Mouse (Mus musculus) MEL (cell line): ENCODE results near the gene Elk4. TPM values are rescaled to one million over a fixed set of nuclear protein-coding genes. Genes with fewer than 3 reads are reported as not detected.
A peak's percentile ranks its signal among the peaks of the same experiment; 100 is the strongest.

Experiments used
- DNase-seq: peaks from one replicate; pipeline ENCODE4 v3.0.0; 2011; ENCODE audit warnings: low read depth, low spot score
- H3K27ac ChIP-seq: 2 replicates; pipeline ENCODE4 v1.5.1; 2012; ENCODE audit warnings: low read depth, mild to moderate bottlenecking, control low read depth, low read length, moderate library complexity; ENCODE audit not compliant: control insufficient read depth
- H3K27me3 ChIP-seq, 2 experiments: fragments of 150-350 bp in 1 of 2; sonication (generic) in 1 of 2; 2 replicates each; pipeline ENCODE4 v1.6.1; 2012; ENCODE audit warnings: low read length in 2 of 2, mild to moderate bottlenecking in 2 of 2, improper control_type of control experiment in 1 of 2, moderate library complexity in 1 of 2; ENCODE audit not compliant: insufficient read depth in 2 of 2, control insufficient read depth in 1 of 2
- H3K36me3 ChIP-seq, 2 experiments: 2 replicates each; pipeline ENCODE4 v1.6.1; 2012 to 2014; ENCODE audit warnings: low read length in 2 of 2, improper control_type of control experiment in 1 of 2, inconsistent platforms in 1 of 2, mild to moderate bottlenecking in 1 of 2; ENCODE audit not compliant: insufficient read depth in 2 of 2, control insufficient read depth in 1 of 2
- H3K4me1 ChIP-seq, 2 experiments: fragments of 150-350 bp in 1 of 2; sonication (generic) in 1 of 2; 2 replicates each; pipeline ENCODE4 v1.6.1; 2012; ENCODE audit warnings: low read length in 2 of 2, improper control_type of control experiment in 1 of 2, mild to moderate bottlenecking in 1 of 2; ENCODE audit not compliant: insufficient read depth in 2 of 2, control insufficient read depth in 1 of 2
- H3K4me3 ChIP-seq, 2 experiments: fragments of 150-350 bp in 1 of 2; sonication (generic) in 1 of 2; 2 replicates each; pipeline ENCODE4 v1.5.1; 2012; ENCODE audit warnings: low read depth in 2 of 2, low read length in 2 of 2, mild to moderate bottlenecking in 2 of 2, moderate library complexity in 2 of 2, control low read depth in 1 of 2, improper control_type of control experiment in 1 of 2; ENCODE audit not compliant: control insufficient read depth in 1 of 2, insufficient read depth in 1 of 2
- H3K79me2 ChIP-seq: 2 replicates; pipeline ENCODE4 v1.6.1; 2012; ENCODE audit warnings: mild to moderate bottlenecking, low read length, moderate library complexity; ENCODE audit not compliant: control insufficient read depth, poor library complexity, insufficient read depth
- H3K9ac ChIP-seq: 2 replicates; pipeline ENCODE4 v1.6.1; 2012; ENCODE audit warnings: low read depth, mild to moderate bottlenecking, control low read depth, low read length, moderate library complexity; ENCODE audit not compliant: control insufficient read depth, poor library complexity, severe bottlenecking
- H3K9me3 ChIP-seq: fragments of 150-350 bp; sonication (generic); replicated peaks from 2 replicates; pipeline ENCODE4 v1.6.1; 2012; ENCODE audit warnings: mild to moderate bottlenecking, low read length, improper control_type of control experiment, moderate library complexity; ENCODE audit not compliant: insufficient read depth
- CHD2 ChIP-seq: IDR thresholded peaks from 2 replicates; pipeline ENCODE4 v1.6.1; 2011; ENCODE audit warnings: low read length, improper control_type of control experiment
- CTCF ChIP-seq, 3 experiments: IDR thresholded peaks in 2 of 3; conservative IDR thresholded peaks in 1 of 3; 2 replicates each; pipeline ENCODE4 v1.5.1; 2011 to 2012; ENCODE audit warnings: low read length in 3 of 3, low read depth in 2 of 3, mild to moderate bottlenecking in 2 of 3, improper control_type of control experiment in 1 of 3, inconsistent platforms in 1 of 3, mixed read lengths in 1 of 3, moderate library complexity in 1 of 3; ENCODE audit not compliant: control insufficient read depth in 1 of 3, insufficient read depth in 1 of 3, poor library complexity in 1 of 3, severe bottlenecking in 1 of 3
- E2F4 ChIP-seq: IDR thresholded peaks from 2 replicates; pipeline ENCODE4 v1.6.1; 2011; ENCODE audit warnings: low read depth, low read length, improper control_type of control experiment, borderline replicate concordance
- ELF1 ChIP-seq: IDR thresholded peaks from 2 replicates; pipeline ENCODE4 v1.6.1; 2014; ENCODE audit warnings: low read depth, mild to moderate bottlenecking, inconsistent platforms, low read length, improper control_type of control experiment, moderate library complexity
- ETS1 ChIP-seq: IDR thresholded peaks from 2 replicates; pipeline ENCODE4 v1.6.1; 2012; ENCODE audit warnings: low read depth, mild to moderate bottlenecking, inconsistent platforms, low read length, improper control_type of control experiment, moderate library complexity
- GABPA ChIP-seq: IDR thresholded peaks from 2 replicates; pipeline ENCODE4 v1.6.1; 2012; ENCODE audit warnings: low read depth, mild to moderate bottlenecking, inconsistent platforms, low read length, improper control_type of control experiment, moderate library complexity
- JUND ChIP-seq: IDR thresholded peaks from 2 replicates; pipeline ENCODE4 v1.6.1; 2011; ENCODE audit warnings: low read depth, mild to moderate bottlenecking, improper control_type of control experiment, low read length
- MAFK ChIP-seq: IDR thresholded peaks from 2 replicates; pipeline ENCODE4 v1.6.1; 2011; ENCODE audit warnings: low read depth, mild to moderate bottlenecking, low read length, improper control_type of control experiment, borderline replicate concordance
- MAZ ChIP-seq: IDR thresholded peaks from 2 replicates; pipeline ENCODE4 v1.6.1; 2012; ENCODE audit warnings: low read depth, mild to moderate bottlenecking, inconsistent platforms, low read length, improper control_type of control experiment
- MEF2A ChIP-seq: IDR thresholded peaks from 2 replicates; pipeline ENCODE4 v1.6.1; 2014; ENCODE audit warnings: low read depth, mild to moderate bottlenecking, inconsistent platforms, low read length, improper control_type of control experiment; ENCODE audit not compliant: poor library complexity, insufficient replicate concordance, severe bottlenecking; ENCODE audit errors: extremely low read depth
- NELFE ChIP-seq: IDR thresholded peaks from 2 replicates; pipeline ENCODE4 v1.6.1; 2011; ENCODE audit warnings: low read depth, low read length, improper control_type of control experiment
- POLR2A ChIP-seq, 2 experiments: IDR thresholded peaks; 2 replicates each; pipeline ENCODE4 v1.6.1; 2011 to 2012; ENCODE audit warnings: low read length in 2 of 2, mild to moderate bottlenecking in 2 of 2, control low read depth in 1 of 2, improper control_type of control experiment in 1 of 2, low read depth in 1 of 2, moderate library complexity in 1 of 2; ENCODE audit not compliant: control insufficient read depth in 1 of 2, insufficient read depth in 1 of 2, poor library complexity in 1 of 2
- POLR2AphosphoS2 ChIP-seq: IDR thresholded peaks from 2 replicates; pipeline ENCODE4 v1.6.1; 2011; ENCODE audit warnings: low read length, improper control_type of control experiment
- POLR2AphosphoS5 ChIP-seq: IDR thresholded peaks from 2 replicates; pipeline ENCODE4 v1.6.1; 2012; ENCODE audit warnings: low read depth, borderline replicate concordance, mild to moderate bottlenecking, inconsistent platforms, low read length, moderate library complexity, mixed read lengths
- SIN3A ChIP-seq: IDR thresholded peaks from 2 replicates; pipeline ENCODE4 v1.6.1; 2012; ENCODE audit warnings: low read length, improper control_type of control experiment, inconsistent platforms
- SMC3 ChIP-seq: IDR thresholded peaks from 2 replicates; pipeline ENCODE4 v1.6.1; 2011; ENCODE audit warnings: low read depth, low read length, improper control_type of control experiment
- TAL1 ChIP-seq: IDR thresholded peaks from 2 replicates; pipeline ENCODE4 v1.6.1; 2012; ENCODE audit warnings: mild to moderate bottlenecking, inconsistent platforms, low read length, moderate library complexity, mixed read lengths
- UBTF ChIP-seq: IDR thresholded peaks from 2 replicates; pipeline ENCODE4 v1.6.1; 2012; ENCODE audit warnings: low read depth, mild to moderate bottlenecking, inconsistent platforms, low read length, improper control_type of control experiment, moderate library complexity, borderline replicate concordance; ENCODE audit not compliant: insufficient read depth
- USF1 ChIP-seq: IDR thresholded peaks from 2 replicates; pipeline ENCODE4 v1.6.1; 2014; ENCODE audit warnings: low read depth, mild to moderate bottlenecking, inconsistent platforms, low read length, improper control_type of control experiment, moderate library complexity
- ZC3H11A ChIP-seq: IDR thresholded peaks from 2 replicates; pipeline ENCODE4 v1.6.1; 2012; ENCODE audit warnings: low read depth, mild to moderate bottlenecking, inconsistent platforms, low read length, improper control_type of control experiment
- ZNF384 ChIP-seq: IDR thresholded peaks from 2 replicates; pipeline ENCODE4 v1.6.1; 2012; ENCODE audit warnings: low read depth, mild to moderate bottlenecking, inconsistent platforms, low read length, improper control_type of control experiment
- polyA plus RNA-seq, 2 experiments: library from polyadenylated mRNA; stranded (reverse) in 1 of 2; unstranded in 1 of 2; fragments of >175 nt in 1 of 2; fragments of >200 nt in 1 of 2; gene quantifications; 2 replicates each; pipeline versions ENCODE4 v1.2.1 to v1.2.4; 2012; ENCODE audit warnings: low replicate concordance in 2 of 2, low read depth in 1 of 2; ENCODE audit not compliant: insufficient read length in 2 of 2, insufficient read depth in 1 of 2, missing spikeins in 1 of 2
- total RNA-seq: library from RNA; depleted of rRNA; stranded (reverse); fragments of 300-350 nt; gene quantifications from 2 replicates; pipeline ENCODE4 v1.2.3, GENCODE M21; 2012

Gene Elk4
- total and polyA plus RNA-seq, 3 experiments = 19.4 to 191 (median 20.3) TPM

GRCm38 (mm10) chr1:131969825-131970224, 37.6 kb upstream of the Elk4 start:
- Histone ChIP-seq H3K27ac (no peak overlapping the region), H3K4me3 (no peak overlapping the region), H3K79me2 (peaks cover 88% of the 10 kb centered on the region), H3K4me1 (peaks cover 25 to 26% of the 10 kb centered on the region in 2 experiments), H3K27me3 (no peaks in the 10 kb centered on the region), H3K9ac (no peak overlapping the region), H3K36me3 (peaks cover 7 to 29% of the 10 kb centered on the region in 2 experiments; a peak in 3 of 4 replicates), H3K9me3 (no peaks in the 10 kb centered on the region)
- DNase-seq = no peak
- TF ChIP-seq POLR2AphosphoS5 (no peak), POLR2A (IDR thresholded peaks at IDR 0.05; ENCODE audit: control insufficient read depth in 1 of 2, insufficient read depth in 1 of 2, low read depth in 1 of 2, low read length in 2 of 2, poor library complexity in 1 of 2) (no peak), ETS1 (no peak), ZNF384 (no peak), SIN3A (no peak), ELF1 (no peak), CTCF (IDR thresholded peaks at IDR 0.05 in 2 of 3, conservative IDR thresholded peaks at IDR 0.05 in 1 of 3; ENCODE audit: control insufficient read depth in 1 of 3, insufficient read depth in 1 of 3, low read depth in 2 of 3, low read length in 3 of 3, poor library complexity in 1 of 3, severe bottlenecking in 1 of 3) (no peak), GABPA (no peak), UBTF (no peak), E2F4 (no peak), ZC3H11A (no peak), MEF2A (no peak), JUND (no peak), NELFE (no peak), SMC3 (no peak), CHD2 (no peak), MAZ (no peak), MAFK (no peak), TAL1 (no peak)

DNA sequence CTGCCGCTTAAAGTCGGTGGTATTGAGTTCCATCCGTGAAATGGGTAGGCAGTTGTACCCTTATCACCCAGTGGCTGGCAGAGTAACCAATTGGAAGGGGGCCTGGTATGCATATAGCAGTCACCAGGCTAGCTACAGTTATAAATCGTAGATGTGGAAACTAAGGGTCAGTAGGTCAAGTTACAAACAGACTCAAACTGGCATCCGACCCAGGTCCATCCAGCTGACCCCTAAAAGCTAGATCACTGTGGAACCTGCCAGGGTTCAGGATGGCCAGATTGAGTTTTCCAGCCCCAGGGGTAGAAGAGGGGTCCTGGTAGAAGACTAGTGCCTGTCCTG, 37.1 kb upstream of the Elk4 start:
- no peaks in the 10 kb centered on the region for H3K27me3 ChIP-seq
- no peak overlapping the region for H3K9ac ChIP-seq
- no peak for TF ChIP-seq USF1
- TF ChIP-seq POLR2AphosphoS2 = peak; percentile 41; the same call in 1 of the 2 replicates
- no peak for TF ChIP-seq SMC3
- no peak overlapping the region for H3K4me3 ChIP-seq
- H3K9me3 ChIP-seq = no peaks in the 10 kb centered on the region
- no peak for DNase-seq
- H3K79me2 ChIP-seq = peaks cover 91% of the 10 kb centered on the region
- no peak overlapping the region for H3K27ac ChIP-seq
- H3K36me3 ChIP-seq = peaks cover 7 to 25% of the 10 kb centered on the region in 2 experiments; a peak in 3 of 4 replicates
- H3K4me1 ChIP-seq = peaks cover 23 to 29% of the 10 kb centered on the region in 2 experiments
